Mouse (Mus musculus): ENCODE data around the gene 2200002D01Rik. TPM values are rescaled to one million over a fixed set of nuclear protein-coding genes. Genes with fewer than 3 reads are reported as not detected.

The 2200002D01Rik gene
- 2.6 TPM for polyA plus RNA-seq (2017; shearing (Covaris generic))

DNA sequence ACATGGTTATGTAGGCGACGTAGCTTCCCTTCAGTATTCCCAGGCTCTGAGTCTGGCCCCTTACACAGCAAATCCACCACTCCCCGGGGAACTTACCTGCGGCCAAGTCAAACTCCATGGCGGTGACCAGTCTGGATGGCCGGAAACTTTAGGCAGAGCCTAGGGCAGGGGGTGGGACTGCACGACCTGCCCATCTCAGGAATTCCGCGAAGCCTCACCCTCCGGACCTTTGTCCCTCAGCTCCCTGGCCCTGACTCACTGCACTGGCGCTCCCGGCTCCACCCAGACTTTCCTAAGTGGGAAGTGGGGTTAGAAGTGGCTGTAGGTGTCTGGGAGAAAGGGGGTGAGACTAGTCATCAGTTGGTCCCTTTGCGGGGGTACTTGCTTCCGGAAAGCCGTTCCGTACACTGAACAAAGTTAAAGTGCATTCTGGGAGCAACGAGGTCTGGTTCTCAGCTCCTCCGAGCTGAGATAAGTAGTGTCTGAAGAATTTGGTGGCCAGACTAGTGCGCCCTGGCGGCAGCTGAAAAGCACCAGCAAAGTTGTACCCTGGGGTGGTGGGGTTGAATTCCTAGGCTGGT lies at the start of gene 2200002D01Rik:
Gene 2200002D01Rik (minus strand): TSS at position 206 of the 581 bp plus-strand sequence.

GRCm38 (mm10) chr7:29288942-29289638 lies 40.8 kb upstream of the 2200002D01Rik start, which contains the start of gene Ppp1r14a:
Ppp1r14a (plus strand) TSS chr7:29289308.

DNA sequence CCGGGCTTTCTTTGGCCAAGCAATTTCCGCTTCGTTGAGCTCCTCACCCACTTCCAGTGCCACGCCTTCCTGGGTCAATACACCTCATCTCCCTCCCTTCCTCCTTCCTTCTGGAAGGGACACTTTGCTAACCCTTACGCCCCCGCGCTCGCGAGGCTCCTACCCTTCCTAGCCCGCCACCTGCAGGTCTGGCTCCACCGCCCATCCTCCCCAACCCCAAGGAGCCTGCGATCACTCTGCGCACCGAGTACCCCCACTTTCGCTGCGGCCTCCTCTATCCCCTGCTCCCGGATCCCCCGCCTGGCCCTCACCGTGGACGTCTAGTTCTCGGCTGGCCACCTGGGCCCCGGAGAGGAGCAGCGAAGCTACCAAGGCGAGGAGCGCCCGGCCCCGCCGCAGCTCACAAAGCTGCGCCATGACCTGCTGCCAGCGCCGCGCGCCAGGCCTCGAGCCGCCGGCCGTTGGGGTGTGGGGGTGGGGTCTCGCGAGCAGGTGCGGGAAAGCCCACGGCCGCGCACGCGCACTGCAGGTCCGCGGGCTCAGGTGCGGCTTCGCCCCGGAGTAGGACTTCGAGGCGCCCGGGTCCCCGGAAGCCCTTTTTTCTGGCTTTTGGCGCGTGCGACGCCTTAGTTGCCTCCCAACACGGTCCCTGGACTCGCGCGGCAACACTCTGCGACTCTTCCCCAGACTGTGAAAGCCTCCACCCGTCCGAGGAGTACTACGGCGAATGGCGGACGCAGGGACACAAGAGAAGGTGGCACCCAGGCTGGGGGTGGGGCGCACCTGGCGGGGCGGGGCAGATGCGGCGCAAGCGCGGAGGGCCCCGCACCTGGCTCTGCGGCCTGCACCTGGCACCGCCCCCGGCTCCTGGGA lies 33.2 kb upstream of the 2200002D01Rik start, which contains the start of gene Spint2:
Gene Spint2 (minus strand): TSS at position 712 of the 873 bp plus-strand sequence.

DNA sequence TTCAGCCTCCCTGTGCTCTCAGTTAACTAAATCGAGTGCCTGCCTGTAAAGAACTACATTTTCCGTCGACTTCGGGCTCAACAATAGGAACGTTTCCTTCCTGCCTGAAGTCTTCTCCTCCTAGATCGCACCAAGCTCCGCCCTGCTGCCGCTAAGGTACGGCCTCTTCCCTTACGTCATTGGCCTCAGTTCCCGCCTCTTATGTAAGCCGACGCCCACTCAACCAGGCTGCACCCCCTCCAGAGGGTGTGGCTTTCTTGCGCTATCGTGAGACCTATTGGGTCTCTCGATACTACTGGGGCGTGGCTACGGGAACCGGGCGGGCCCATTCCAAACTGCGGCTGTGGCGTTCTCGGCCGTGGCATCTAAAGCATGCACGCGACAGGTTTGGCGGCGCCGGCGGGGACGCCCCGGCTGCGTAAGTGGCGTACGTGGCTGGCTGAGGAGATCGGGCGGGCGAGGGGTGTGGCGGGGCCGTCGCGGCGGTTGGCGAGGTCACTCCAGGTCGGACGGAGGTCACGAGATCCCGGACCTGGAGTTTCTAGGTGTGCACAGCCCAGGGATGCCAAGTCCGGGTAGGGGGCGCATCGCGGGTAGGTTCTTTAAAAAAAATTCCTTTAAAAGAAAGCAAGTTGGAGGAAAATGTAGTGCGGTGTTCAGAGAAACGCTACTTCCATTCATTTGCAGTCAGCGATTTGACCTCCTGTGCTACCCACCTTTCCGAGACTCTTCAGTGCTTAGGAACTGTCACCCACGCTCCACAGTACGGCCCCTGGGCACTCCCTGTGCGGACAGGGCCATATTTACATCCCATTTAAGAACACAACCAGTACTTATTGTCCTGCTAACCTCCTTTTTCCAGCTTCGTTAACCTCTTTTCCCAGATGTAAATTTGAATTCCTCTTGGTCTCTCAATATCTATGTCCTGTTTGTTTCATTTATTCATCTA lies 10.0 kb downstream of the 2200002D01Rik start, which contains the start of gene Yif1b:
Gene Yif1b (plus strand): TSS at position 311 of the 949 bp plus-strand sequence.

DNA sequence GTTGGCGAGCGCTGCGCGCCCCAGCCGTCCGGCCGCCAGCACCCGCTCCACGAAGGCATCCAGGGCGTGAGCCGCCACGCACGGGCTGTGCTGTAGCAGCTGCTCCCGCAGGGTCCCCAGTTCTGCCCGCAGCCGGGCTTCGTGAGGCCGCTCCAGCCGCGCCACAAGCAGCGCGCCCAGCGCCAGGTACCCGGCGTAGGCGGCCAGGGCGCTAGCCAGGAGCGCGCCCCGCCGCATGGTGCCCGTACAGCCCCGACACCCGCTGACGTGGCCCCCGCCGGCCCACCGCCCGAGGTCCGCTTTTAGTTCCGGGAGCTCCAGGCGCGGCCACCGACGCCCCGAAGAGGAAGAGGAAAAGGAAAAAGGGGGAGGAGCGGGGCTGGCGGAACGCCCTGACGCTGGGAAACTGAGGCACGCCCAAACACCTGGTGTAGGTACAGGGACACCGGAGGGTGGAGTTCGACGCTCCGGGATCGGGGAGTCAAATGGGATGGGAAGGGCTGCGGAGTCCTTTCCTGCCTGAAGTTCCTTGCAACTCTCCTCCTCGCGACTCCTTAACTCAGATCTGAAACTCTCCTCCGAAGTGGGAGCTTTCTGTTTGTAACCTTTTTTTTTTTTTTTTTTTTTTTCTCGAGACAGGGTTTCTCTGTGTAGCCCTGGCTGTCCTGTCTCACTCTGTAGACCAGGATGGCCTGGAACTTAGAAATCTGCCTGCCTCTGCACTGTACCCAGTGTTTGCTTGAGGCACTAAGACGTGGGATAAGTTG lies 15.8 kb downstream of the 2200002D01Rik start, which contains the start of gene Kcnk6:
Gene Kcnk6 (minus strand): TSS at position 269 of the 767 bp plus-strand sequence.

GRCm38 (mm10) chr7:29213675-29214082 lies 34.6 kb downstream of the 2200002D01Rik start, which contains the start of gene Catsperg1:
Catsperg1 (minus strand) TSS chr7:29214035.

Other genes starting within 250 kb of the 2200002D01Rik start
- gene Ryr1, start 123.3 kb downstream of the 2200002D01Rik start, polyA plus RNA-seq (2017; shearing (Covaris generic)) = 0.02 TPM
- 2.0 TPM for gene Rasgrp4, start 113.6 kb downstream of the 2200002D01Rik start, polyA plus RNA-seq (2017; shearing (Covaris generic))
- gene Fam98c, start 92.2 kb downstream of the 2200002D01Rik start, polyA plus RNA-seq (2017; shearing (Covaris generic)) = 76.0 TPM
- 0.23 TPM for gene Ggn, start 78.3 kb downstream of the 2200002D01Rik start, polyA plus RNA-seq (2017; shearing (Covaris generic))
- 0.16 TPM for gene Spred3, start 78.1 kb downstream of the 2200002D01Rik start, polyA plus RNA-seq (2017; shearing (Covaris generic))
- 243 TPM for gene Psmd8, start 67.8 kb downstream of the 2200002D01Rik start, polyA plus RNA-seq (2017; shearing (Covaris generic))
- 1.5 TPM for gene Catsperg1, start 34.4 kb downstream of the 2200002D01Rik start, polyA plus RNA-seq (2017; shearing (Covaris generic))
- 2.5 TPM for gene Kcnk6, start 16.0 kb downstream of the 2200002D01Rik start, polyA plus RNA-seq (2017; shearing (Covaris generic))
- 64.9 TPM for gene Yif1b, start 10.1 kb downstream of the 2200002D01Rik start, polyA plus RNA-seq (2017; shearing (Covaris generic))
- gene Spint2, start 33.4 kb upstream of the 2200002D01Rik start, polyA plus RNA-seq (2017; shearing (Covaris generic)) = 205 TPM
- gene Ppp1r14a, start 40.8 kb upstream of the 2200002D01Rik start, polyA plus RNA-seq (2017; shearing (Covaris generic)) = not detected
- gene Dpf1, start 55.5 kb upstream of the 2200002D01Rik start, polyA plus RNA-seq (2017; shearing (Covaris generic)) = not detected